Mouse (Mus musculus) neural tube, embryonic 11.5 days (tissue): ENCODE data around the gene Mrgprh. TPM values are rescaled to one million over a fixed set of nuclear protein-coding genes. Genes with fewer than 3 reads are reported as not detected.

Experiments used
- ATAC-seq: fragments of 200-750 bp; cut with Nextera tagmentation; 2 replicates; pipeline ENCODE4 v1.8.0; 2017; ENCODE audit warnings: moderate number of reproducible peaks, mild to moderate bottlenecking, moderate TSS enrichment, moderate library complexity; ENCODE audit not compliant: insufficient read depth, low FRiP score, low TSS enrichment
- DNase-seq: peaks from one replicate; pipeline ENCODE4 v3.0.0-alpha.2; 2015; ENCODE audit warnings: low spot score
- H3K27ac ChIP-seq: fragments of 300-500 bp; sonication (generic); 2 replicates; pipeline ENCODE4 v1.5.1; 2014; ENCODE audit warnings: low read depth, mild to moderate bottlenecking, low read length
- H3K27me3 ChIP-seq: fragments of 300-500 bp; sonication (generic); 2 replicates; pipeline ENCODE4 v1.6.1; 2014; ENCODE audit warnings: mild to moderate bottlenecking, low read length, mixed read lengths; ENCODE audit not compliant: control insufficient read depth, insufficient read depth
- H3K36me3 ChIP-seq: fragments of 300-500 bp; sonication (generic); 2 replicates; pipeline ENCODE4 v1.6.1; 2014; ENCODE audit warnings: mild to moderate bottlenecking, low read length, moderate library complexity, mixed read lengths; ENCODE audit not compliant: control insufficient read depth, insufficient read depth
- H3K4me1 ChIP-seq: fragments of 300-500 bp; sonication (generic); 2 replicates; pipeline ENCODE4 v1.6.1; 2014; ENCODE audit warnings: low read length, mixed read lengths; ENCODE audit not compliant: control insufficient read depth, insufficient read depth
- H3K4me2 ChIP-seq: fragments of 300-500 bp; sonication (generic); 2 replicates; pipeline ENCODE4 v1.6.1; 2014; ENCODE audit warnings: low read depth, mild to moderate bottlenecking, moderate library complexity
- H3K4me3 ChIP-seq: fragments of 300-500 bp; sonication (generic); 2 replicates; pipeline ENCODE4 v1.5.1; 2014; ENCODE audit warnings: low read depth, low read length
- H3K9ac ChIP-seq: fragments of 300-500 bp; sonication (generic); 2 replicates; pipeline ENCODE4 v1.6.1; 2014; ENCODE audit warnings: mild to moderate bottlenecking, low read length
- H3K9me3 ChIP-seq: fragments of 300-500 bp; sonication (generic); 2 replicates; pipeline ENCODE4 v1.6.1; 2016; ENCODE audit warnings: low read length; ENCODE audit not compliant: control insufficient read depth
- WGBS: fragments of 180-500 bp; shearing (Covaris S2); extraction: QIAGEN DNeasy Blood & Tissue Kit; methylation state at CpG from one replicate; pipeline ENCODE4 v1.1.7; 2014; 5-methylcytosine and 5-hydroxymethylcytosine counted together
- polyA plus RNA-seq: library from polyadenylated mRNA; unstranded; fragments of >200 nt; fragmentation: Nextera tagmentation; extraction: Ambion mirVana; gene quantifications from 2 replicates; pipeline ENCODE4 v1.2.1, GENCODE M21; 2014

Mrgprh gene
- polyA plus RNA-seq, 1 experiment from 2014 or later = not detected

DNA sequence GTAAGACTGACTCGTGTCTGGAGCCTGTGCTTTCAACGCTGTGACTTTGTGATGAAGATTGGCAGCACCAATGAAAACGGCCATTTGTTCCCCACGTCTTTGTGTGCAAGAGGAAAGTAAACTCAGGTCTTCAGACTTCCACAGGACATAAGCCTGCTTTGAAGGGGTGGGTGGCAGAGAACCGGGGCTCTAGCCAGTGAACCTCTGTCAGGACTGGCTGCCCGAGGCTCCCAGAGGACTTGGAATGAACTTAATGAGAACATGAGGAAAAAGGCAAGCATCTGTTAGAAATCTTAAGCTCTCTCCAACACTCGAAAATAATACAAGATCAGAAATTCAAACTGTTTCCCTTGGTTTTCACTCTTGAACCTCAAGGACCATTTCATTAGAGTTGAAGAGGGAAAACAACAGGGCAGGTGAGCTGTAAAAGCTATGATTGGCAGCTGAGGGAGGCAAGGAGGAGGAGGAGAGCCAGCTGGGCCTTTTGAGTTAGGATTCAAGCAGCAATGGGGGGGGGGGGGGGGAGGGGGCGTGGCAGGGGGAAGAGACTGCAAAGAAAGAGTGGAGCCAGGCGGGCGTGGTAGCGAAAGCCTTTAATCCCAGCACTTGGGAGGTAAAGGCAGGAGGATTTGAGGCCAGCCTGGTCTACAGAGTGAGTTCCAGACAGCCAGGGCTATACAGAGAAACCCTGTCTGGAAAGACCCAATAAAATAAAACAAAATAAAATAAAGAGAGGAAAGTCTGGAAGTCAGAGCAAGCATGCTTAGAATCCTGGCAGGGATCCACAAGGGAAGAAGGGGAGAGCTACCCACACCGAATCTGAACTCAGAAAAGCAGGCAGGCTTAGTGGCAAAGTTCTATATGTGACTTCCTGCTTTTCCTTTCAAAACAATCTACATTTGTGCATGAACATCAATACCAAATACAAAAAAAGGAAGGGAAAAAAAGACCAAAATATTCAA, 27.8 kb downstream of the Mrgprh start:
- 50% methylated on average over 11 of the region's 12 CpGs for WGBS
- no peaks in the 10 kb centered on the region for H3K9me3 ChIP-seq
- H3K27ac ChIP-seq = no peak overlapping the region
- H3K4me2 ChIP-seq = no peak overlapping the region
- DNase-seq = no peak
- H3K4me1 ChIP-seq = no peaks in the 10 kb centered on the region
- no peak overlapping the region for H3K9ac ChIP-seq
- ATAC-seq = no peak; the same call in 1 of the 2 replicates
- H3K36me3 ChIP-seq = no peaks in the 10 kb centered on the region
- H3K27me3 ChIP-seq = no peaks in the 10 kb centered on the region
- no peak overlapping the region for H3K4me3 ChIP-seq

DNA sequence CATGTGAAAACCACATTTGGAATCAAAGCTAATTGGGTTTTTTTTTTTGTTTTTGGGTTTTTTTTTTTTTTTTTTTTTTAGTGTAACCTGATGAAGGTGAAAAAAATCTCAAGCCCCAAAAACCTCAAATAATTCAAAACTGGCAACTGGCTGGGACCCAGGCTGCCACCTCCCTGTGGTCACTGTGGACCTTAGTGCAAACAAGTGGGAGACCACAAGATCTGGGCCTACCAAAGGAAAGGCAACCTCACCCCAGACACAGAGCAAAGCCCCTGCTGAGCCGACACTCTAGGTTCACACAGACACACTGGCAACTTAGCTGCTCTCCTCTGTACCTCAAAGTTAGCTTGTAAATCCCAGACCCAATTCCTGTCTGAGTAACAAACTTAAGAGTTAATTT, 28.5 kb downstream of the Mrgprh start:
- WGBS = 91% methylated on average over 1 of the region's 1 CpGs
- H3K4me3 ChIP-seq = no peak overlapping the region
- H3K27ac ChIP-seq = no peak overlapping the region
- no peak overlapping the region for H3K9ac ChIP-seq
- no peaks in the 10 kb centered on the region for H3K27me3 ChIP-seq
- no peaks in the 10 kb centered on the region for H3K4me1 ChIP-seq
- H3K9me3 ChIP-seq = no peaks in the 10 kb centered on the region
- ATAC-seq (no peak), DNase-seq (no peak)
- no peaks in the 10 kb centered on the region for H3K36me3 ChIP-seq
- H3K4me2 ChIP-seq = no peak overlapping the region

DNA sequence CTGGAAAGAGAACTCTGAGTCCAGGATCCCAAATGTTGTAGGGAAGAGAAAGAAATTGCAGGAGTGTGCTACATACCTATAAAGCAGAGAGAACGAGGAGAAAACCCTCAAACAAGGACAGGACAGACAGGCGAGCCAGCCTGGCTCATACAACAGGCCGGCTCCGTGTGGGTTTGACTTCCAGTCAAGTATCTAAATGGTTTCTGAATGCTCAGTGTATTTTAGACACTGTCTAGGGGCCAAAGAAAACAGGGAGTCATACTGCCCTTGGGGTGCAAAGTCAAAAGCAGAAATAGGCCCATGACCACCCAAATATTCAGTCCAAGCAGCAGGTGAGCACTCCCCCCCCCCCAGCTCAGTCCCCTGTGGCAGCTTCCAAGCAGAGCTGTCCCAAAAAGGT, 30.0 kb downstream of the Mrgprh start:
- H3K27ac ChIP-seq = no peak overlapping the region
- WGBS = 78% methylated on average over 4 of the region's 4 CpGs

DNA sequence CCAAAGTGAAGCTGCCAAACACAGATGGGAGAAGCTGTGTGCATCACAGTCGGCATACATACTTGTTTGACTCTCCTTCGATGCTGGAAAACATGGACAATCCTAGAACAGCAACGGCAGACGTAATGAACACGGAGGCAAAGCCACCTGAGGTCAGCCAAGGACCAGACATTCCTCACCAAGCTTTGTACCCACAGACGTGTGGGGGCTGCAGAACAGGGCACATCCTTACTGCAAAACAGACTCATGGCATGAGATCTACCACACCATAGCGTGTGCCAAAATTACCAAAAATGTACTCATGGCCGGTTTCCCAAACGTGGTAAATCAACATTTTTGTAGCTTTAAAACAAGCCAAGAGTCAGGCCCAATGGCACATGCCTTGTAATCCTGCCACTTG, 30.6 kb downstream of the Mrgprh start:
- DNase-seq = no peak
- Histone ChIP-seq H3K27me3 (no peaks in the 10 kb centered on the region), H3K4me1 (no peaks in the 10 kb centered on the region), H3K27ac (no peak overlapping the region), H3K4me3 (no peak overlapping the region), H3K4me2 (no peak overlapping the region), H3K9me3 (no peaks in the 10 kb centered on the region), H3K9ac (no peak overlapping the region), H3K36me3 (no peaks in the 10 kb centered on the region)
- 89% methylated on average over 9 of the region's 9 CpGs for WGBS
- ATAC-seq = no peak

More for the DNA sequence above, 30.0 kb downstream of the Mrgprh start:
- no peaks in the 10 kb centered on the region for H3K36me3 ChIP-seq
- H3K4me2 ChIP-seq = no peak overlapping the region
- H3K27me3 ChIP-seq = no peaks in the 10 kb centered on the region
- H3K9ac ChIP-seq = no peak overlapping the region
- H3K4me1 ChIP-seq = no peaks in the 10 kb centered on the region
- H3K9me3 ChIP-seq = no peaks in the 10 kb centered on the region
- DNase-seq (no peak), ATAC-seq (no peak)
- no peak overlapping the region for H3K4me3 ChIP-seq

DNA sequence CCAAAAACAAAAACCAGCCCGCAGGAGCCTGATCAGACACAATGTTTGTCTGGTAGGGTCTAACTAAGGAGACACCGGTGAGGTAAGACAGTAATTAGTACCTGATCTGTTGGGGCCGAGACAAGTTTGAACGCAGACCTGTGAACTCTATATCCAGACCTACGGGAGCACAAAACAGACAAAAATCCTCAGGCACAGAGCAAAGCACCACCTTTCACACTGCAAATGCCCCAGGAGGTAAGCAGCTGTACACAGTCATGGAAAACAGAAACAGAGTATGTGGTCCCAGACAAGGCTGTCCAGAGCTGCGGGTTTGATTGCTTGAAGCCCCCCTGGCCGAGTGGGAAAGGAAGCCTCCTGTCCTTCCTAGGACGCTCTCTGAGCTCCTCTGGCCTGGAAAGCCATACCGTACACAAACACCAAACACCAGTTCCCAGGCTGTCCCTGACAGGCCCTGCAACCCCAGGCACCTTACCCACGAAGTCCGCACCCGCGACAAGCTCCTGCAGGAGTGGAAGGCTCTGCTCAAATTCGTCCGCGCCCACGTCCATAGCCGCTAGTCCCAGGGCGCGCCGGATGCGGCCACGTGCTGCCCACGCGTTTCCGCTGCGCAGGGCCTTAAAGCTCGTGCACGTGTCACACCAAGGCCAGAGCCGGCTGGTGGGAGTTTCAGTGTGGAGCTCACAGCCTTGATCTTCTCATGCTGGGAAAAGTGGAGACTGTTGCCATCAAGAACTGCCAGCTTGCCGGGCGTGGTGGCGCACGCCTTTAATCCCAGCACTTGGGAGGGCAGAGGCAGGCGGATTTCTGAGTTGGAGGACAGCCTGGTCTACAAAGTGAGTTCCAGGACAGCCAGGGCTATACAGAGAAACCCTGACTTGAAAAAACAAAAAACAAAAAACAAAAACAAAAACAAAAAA, 33.8 kb downstream of the Mrgprh start, which contains the start of gene Pnldc1:
Gene Pnldc1 (minus strand): TSS at position 870 of the 920 bp plus-strand sequence.
- Histone ChIP-seq H3K4me2 (no peak within 1 kb of the TSS), H3K36me3 (peaks cover 7% of the 10 kb centered on the region), H3K9ac (no peak within 1 kb of the TSS), H3K27me3 (no peaks in the 10 kb centered on the region), H3K27ac (no peak within 1 kb of the TSS), H3K4me3 (no peak within 1 kb of the TSS), H3K9me3 (no peaks in the 10 kb centered on the region), H3K4me1 (no peaks in the 10 kb centered on the region)
- WGBS = 77% methylated on average over 35 of the region's 35 CpGs
- ATAC-seq = no peak
- no peak for DNase-seq

DNA sequence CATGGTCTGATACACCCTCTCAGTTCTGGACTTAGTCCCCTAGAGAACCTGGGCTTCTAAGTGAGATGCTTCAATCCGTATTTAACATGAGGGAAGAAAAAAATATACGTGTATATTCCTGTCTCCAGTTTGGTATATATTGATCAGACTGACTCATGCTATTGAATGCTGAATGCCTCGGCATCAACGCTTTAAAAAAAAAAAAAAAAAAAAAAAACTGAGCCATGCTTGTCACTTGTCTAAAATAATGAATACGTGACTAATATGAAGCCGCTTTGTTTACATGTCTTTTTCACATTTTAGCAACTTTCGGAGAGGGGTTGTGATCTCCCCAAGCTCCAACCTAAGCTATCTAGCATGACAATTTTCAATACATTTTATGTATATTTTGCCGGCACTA, 34.6 kb downstream of the Mrgprh start:
- DNase-seq (no peak), ATAC-seq (no peak)
- H3K4me1 ChIP-seq = no peaks in the 10 kb centered on the region; the same call in 1 of the 2 replicates
- peaks cover 7% of the 10 kb centered on the region for H3K36me3 ChIP-seq
- no peaks in the 10 kb centered on the region for H3K27me3 ChIP-seq
- H3K4me3 ChIP-seq = no peak overlapping the region
- no peaks in the 10 kb centered on the region for H3K9me3 ChIP-seq
- no peak overlapping the region for H3K9ac ChIP-seq
- H3K27ac ChIP-seq = no peak overlapping the region
- no peak overlapping the region for H3K4me2 ChIP-seq
- 90% methylated on average over 8 of the region's 8 CpGs for WGBS

DNA sequence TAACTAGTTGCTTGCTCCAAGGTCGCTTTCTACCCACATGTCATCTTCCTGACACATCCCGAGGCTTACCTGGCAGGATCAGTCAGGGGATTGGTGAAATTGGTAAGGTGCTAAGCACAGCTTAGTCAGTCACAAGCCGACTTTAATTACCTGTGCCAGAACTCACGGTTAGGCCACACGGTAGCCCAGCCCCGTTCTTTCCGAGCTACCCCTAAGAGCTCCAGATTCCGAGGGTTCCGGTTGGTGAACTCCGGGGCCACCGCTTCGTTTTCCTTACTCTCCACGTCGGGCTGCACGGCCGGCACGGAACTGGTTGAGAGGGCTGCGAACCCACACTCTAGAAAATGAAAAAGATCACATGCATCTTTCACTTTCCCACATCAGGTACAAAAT, 39.6 kb downstream of the Mrgprh start, which contains the start of gene Tcp1:
Gene Tcp1 (plus strand): TSS at position 214 of the 393 bp plus-strand sequence.
- peak within 1 kb of the TSS; percentile 97 for H3K9ac ChIP-seq
- 1% methylated on average over 18 of the region's 18 CpGs for WGBS
- H3K27ac ChIP-seq = peak within 1 kb of the TSS; percentile 85
- DNase-seq = no peak
- peak within 1 kb of the TSS; percentile 92 for H3K4me3 ChIP-seq
- ATAC-seq = peak; percentile 38; the same call in 1 of the 2 replicates
- H3K27me3 ChIP-seq = no peaks in the 10 kb centered on the region
- H3K4me1 ChIP-seq = no peaks in the 10 kb centered on the region; the same call in 1 of the 2 replicates
- H3K9me3 ChIP-seq = no peaks in the 10 kb centered on the region
- peaks cover 13% of the 10 kb centered on the region for H3K36me3 ChIP-seq
- peak within 1 kb of the TSS; percentile 86 for H3K4me2 ChIP-seq

DNA sequence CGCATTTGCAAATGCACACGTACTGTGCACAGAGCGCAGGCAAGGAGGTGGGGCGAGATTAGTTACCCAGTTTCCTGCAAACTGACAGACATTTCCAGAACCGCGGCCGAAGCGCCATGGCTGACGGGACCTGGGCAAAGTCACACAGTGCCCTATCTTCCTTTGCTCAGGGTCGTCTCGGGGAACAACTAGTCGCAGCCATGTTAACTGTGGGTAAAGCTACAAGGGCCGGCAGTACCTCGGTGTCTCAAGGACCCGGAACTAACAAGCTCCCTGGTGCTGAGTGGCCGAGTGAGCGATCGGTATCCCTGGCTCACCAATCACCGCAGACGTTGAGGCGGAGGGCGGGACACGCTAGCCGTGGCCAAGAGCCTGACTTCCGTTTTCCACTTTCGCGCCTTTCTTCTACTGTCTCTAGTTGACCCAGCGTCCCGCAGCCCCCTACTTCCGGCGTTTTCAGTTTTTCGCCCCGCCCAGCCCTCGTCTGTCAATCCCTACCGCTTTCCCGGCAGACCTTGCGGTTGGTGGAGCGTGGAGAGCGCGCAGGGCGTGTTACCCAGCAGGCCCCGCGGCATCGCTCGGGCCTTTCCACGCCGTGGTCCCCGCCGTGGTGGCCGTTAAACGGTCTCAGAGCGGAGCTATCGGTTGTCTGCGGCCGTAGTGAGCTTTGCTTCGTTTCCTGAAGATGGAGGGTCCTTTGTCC, 40.2 kb downstream of the Mrgprh start, which contains the start of gene Mrpl18:
Gene Mrpl18 (minus strand): TSS at position 465 of the 703 bp plus-strand sequence.
- H3K4me2 ChIP-seq = peak within 1 kb of the TSS; percentile 86
- DNase-seq (peak; percentile 99), ATAC-seq (peak; percentile 99)
- under 1% methylated on average over 56 of the region's 56 CpGs for WGBS
- no peaks in the 10 kb centered on the region; the same call in 1 of the 2 replicates for H3K4me1 ChIP-seq
- H3K4me3 ChIP-seq = peak within 1 kb of the TSS; percentile 92
- no peaks in the 10 kb centered on the region for H3K9me3 ChIP-seq
- peaks cover 13% of the 10 kb centered on the region for H3K36me3 ChIP-seq
- peak within 1 kb of the TSS; percentile 97 for H3K9ac ChIP-seq
- peak within 1 kb of the TSS; percentile 85 for H3K27ac ChIP-seq
- H3K27me3 ChIP-seq = no peaks in the 10 kb centered on the region
